Mouse (Mus musculus): Measurements from ENCODE around the gene Gnai2.

The Gnai2 gene

GRCm38 (mm10) chr9:107607653-107608245 is 27.4 kb downstream of the Gnai2 start:
- peak; percentile 54 for DNase-seq

DNA sequence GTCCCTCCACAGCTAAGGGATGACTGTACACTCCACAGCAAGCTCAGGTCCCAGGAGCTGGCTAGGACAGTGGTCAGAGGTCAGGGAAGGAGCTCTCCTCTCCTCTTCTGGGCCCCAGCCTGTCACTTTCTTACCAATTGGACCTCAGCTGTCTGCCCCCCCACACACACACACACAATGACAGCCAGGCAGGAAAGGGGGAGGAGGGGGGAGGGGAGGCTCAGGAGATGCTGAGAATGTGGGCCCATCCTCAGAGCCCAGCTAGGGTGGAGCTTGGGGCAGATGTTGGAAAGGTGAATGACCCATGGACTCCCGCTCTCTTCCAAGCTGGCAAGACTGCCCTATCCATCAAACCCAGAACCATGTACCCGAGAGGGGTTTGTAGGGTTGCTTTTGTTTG is 28.1 kb downstream of the Gnai2 start:
- DNase-seq: peak; percentile 55

- DNase-seq: peak; percentile 80
Observed at GRCm38 (mm10) chr9:107606591-107606990, 28.6 kb downstream of the Gnai2 start.

GRCm38 (mm10) chr9:107605041-107605661 is 30.0 kb downstream of the Gnai2 start:
- peak; percentile 74 for DNase-seq

GRCm38 (mm10) chr9:107603251-107603650 is 31.9 kb downstream of the Gnai2 start:
- DNase-seq: no peak

- peak; percentile 97 for DNase-seq
Observed at GRCm38 (mm10) chr9:107602068-107602648, 33.0 kb downstream of the Gnai2 start.

DNA sequence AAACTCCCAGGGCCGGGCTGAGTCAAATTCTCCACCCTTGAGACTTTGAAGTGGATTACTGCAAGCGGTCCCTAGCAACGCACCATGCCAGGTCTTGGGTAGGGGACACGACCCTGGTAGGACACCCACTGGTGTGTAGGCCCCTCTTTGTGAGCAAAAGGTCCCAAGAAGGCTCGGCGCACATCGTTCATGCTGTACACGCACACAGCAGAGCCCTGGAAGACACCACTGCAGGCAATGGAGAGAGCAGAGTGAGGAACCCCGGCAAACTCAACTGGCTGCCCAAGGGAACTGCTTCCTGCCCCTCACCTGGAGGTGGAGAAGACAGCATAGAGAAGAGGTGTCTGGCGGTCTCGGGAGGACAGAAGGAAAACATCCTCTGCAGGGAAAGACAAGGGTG is 33.9 kb downstream of the Gnai2 start:
- DNase-seq: no peak

- DNase-seq: peak; percentile 47
Observed at GRCm38 (mm10) chr9:107600745-107601144, 34.4 kb downstream of the Gnai2 start.

DNA sequence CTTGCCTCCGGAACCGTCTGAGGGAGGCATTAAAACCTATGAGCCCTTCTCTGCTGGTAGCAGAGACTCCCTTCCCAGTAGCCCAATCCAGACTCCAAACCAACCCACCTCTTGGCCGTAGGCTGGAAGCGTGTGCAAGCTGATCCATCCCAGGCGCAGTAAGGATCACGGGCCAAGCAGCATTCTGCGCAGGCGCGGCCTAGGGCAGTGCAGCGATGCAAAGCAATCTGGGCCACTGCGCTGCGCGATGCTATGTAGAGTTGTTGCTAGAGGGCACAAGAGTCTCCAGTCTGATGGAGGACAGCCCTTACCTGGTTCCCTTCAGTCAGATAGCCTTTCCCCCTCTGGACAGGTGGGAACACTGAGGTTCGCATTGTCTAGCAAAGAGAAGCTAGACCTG is 35.3 kb downstream of the Gnai2 start:
- DNase-seq: peak; percentile 63

DNA sequence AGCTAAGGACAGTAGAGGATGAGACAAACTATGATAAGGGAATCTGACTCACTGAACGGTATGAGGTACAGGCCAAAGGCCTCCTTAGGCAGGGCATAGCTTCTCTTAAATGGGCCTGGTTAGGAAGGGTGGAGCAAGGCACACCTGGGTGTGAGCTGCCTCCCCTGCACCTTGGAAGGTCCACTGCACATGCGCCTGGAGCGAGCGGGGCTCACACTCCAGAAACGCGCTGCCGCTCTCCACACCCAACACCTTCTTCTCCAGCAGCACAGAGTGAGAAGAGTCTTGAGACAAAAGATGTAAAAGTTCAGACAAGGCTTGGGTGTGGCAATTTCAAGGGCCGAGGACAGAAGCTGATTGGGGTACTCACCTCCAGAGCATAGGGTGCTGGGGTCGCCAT is 35.7 kb downstream of the Gnai2 start:
- no peak for DNase-seq

GRCm38 (mm10) chr9:107598385-107598784 is 36.8 kb downstream of the Gnai2 start:
- DNase-seq: no peak

- peak; percentile 41 for DNase-seq
Observed at GRCm38 (mm10) chr9:107596619-107597569, 38.3 kb downstream of the Gnai2 start.

DNA sequence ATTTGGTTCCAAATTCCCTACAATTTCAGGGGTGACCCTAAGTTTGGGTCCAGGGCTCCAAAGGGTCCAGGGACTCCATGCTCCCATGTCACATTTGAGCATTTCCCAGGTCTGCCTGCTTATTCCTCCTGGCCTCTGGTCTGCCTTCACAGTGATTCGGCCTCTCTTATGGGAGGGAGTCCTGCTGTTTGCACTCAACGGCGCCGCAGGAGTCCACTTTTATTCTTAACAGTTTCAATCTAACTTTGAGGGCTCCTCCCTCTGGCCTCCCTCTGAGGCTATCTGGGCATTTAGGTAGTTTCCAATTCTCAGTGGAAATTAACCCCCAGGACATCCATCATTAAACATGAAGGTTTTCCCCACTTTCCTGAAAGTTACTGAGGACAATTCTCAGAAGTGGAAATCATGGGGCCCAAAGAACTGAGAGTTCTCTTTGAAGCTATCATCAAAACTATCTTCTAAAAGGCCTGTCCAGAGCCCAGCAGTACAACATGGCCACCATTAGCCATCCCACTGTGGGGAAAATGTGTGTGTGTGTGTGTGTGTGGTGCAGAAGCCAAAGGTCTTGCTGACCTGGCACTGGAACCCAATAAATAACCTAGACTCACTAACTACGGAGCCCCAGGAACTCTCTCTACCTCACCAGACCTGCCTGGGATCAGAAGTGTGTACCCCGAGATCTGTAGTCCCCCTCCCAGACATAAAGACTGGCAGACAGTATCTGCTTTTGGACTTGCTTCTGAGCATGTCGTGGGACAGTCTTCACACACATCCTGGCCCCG is 40.7 kb downstream of the Gnai2 start:
- no peak for DNase-seq

DNA sequence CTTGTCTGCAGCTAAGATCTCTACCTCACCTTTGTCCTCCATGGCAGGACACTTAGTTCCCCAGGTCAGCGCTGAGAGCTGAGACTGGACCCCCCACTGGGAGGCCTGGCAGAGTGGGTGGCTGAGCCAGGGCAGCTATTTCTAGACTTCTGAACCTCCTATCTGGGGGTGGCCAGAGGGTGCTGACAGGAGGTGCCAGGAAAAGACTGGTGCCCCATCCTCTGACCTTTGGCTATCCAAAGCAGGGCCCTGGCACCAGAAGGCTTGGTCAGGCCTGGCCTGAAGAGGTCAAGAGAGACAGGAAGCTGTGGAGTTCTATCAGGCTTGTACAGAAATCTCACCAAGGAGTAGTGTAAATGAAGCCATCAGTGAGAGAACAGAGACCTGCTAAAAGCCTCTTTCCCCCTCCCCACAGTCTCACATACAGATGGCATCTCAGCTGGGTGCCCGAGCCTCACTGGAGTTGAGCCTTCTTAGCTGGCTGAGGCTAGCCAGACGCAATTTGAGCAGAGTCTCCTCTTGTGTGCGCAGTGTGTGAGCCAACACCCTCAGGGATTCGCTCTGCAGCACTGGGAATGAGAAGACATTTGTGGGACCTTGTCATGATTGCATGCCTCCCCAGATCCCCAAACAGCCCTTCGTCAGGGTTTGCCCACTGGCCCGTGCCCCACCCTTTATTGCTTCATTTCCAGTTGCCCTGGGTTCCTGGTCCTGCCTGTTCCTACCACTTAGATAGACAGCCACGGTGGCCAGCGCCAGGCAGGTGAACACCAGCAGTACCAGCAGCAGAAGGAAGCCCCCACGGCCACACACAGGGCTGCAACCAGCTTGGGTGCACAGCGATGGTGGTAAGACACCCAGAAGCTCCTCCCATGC is 41.8 kb downstream of the Gnai2 start:
- no peak for DNase-seq

DNA sequence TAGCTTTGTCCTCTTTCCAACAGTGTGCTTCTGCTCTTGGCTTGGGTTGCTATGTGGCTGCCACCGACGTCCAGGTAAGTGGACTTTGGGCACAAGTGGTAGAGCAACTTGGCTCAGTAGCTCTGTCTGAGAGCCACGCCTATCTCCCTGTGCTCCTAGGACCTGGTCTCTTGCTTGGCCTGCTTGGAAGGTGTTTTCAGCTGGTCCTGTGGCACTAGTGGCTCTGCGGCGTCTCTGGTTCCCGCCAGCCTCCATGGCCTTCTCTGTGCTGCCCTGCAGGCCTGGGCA is 44.5 kb downstream of the Gnai2 start:
- no peak for DNase-seq

DNA sequence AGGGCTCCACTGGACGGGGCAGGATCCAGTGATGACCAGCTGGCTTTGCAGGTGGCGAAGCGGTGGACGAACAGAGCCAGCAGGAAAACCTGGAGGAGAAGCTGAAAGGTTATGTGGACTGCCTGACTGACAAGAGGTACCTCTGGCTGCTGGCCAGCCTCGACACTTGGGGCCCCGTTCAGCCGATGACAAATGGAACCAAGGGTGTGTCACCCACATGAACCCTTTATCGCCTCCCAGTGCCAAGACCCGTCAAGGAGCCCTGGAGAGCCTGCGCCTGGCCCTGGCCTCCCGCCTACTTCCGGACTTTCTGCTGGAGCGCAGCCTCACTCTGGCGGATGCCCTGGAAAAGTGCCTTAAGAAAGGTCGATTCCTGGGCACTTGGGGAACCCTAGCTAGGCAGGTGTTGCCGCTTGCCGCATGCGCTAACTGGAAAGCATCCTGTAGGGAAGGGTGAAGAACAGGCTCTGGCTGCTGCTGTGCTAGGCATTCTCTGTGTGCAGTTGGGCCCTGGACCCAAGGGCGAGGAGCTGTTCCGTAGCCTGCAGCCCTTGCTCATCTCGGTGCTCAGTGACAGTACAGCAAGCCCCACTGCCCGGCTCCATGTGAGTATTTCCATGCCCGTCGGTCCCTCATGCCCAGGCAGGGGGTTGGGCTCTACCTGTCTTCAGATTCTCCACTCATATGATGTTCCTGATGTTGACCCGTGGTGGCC is 45.0 kb downstream of the Gnai2 start:
- DNase-seq: peak; percentile 55

DNA sequence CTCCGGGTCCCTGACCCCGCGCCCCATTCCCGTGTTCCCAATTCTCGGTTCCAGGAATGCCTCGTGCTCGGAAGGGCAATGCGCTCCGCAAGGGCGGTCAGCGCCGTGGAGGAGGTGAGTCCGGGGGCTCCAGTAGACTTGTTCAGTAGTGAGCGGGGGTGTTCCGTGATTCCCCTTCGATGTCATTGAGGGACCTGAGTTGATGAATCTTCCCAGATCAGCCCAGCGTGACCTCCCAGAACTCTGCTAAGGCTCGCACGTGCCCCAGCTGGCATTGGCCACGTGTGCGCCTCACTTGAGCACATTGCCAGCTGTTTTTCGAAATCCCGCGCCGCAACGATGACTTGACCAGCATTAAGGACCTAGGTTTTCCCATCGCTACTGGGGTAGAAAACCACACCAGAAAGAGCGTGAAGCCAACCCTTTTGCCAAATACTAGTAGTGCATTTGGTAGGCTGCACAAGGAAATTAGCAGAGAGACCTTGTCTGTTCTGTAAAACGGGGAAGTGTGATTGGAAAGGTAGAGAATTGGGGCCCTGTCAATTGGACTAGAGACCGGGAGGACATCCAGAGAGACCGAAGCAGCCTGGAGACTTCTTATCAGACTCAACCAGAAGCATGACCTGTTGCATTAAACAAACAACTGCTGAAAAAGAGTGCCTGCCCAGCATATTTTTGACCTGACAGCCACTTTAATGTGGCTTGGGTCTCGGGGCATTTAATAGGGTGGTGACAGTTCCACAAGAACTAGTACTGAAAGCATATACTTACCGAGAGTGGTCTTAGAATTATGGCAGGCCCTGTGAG is 47.1 kb downstream of the Gnai2 start:
- DNase-seq: peak; percentile 71

DNA sequence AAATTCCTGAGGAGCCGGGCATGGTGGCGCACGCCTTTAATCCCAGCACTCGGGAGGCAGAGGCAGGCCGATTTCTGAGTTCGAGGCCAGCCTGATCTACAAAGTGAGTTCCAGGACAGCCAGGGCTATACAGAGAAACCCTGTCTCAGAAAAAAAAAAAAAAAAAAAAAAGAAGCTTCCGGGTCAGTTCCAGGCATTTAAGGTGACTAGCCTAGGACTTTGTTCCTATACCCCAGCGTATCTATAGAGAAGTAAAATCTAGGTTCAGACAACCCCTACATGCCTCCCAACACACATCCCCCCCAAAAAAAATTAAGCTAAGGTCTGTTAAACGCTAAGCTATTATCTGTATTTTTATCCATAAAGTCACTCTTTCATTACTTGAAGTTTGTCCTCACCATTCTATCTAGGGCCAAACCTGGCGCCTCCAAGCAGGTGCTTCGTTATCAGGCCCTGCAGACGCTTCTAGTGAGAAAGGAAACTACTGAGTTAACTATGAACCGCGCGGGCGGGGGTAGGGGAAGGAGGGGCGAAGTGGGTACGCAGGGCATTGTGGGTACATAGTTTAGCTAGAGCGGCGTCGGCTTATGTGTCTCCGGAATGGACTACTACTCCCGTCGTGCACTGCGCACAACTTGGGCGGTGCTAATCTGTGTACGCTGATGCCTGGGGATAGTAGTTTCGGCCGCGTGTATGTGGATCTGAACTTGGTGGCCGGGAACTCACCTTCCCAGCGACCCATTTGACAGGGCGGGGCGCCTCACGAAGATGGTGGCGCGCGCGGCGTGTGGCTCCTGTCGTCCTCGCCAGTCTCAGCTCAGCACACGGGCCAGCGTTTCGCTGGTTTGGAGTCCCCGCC is 48.0 kb downstream of the Gnai2 start, which contains the start of gene Ifrd2:
Gene Ifrd2, plus strand, starts transcription at position 669 of the 859 bp plus-strand sequence.
- DNase-seq: peak; percentile 98

DNA sequence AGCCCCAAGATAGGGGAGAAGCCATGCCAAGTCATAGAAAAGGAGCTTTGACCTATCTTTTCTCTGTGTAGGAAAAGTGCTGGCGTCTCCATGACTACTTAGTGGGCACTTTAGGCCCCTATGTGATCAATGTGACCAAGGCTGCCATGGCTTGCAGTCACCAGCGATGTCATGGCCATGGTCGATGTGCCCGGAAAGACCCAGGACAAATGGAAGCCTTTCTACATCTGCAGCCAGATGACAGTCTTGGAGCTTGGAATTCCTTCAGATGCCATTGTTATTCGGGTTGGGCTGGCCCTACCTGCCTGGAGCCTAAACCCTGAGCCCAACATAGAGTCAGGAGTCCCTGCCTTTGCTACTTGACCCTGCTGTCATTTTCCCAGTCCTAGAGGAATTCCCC is 48.7 kb downstream of the Gnai2 start:
- no peak for DNase-seq

Measured in kidney, postnatal 10 days (tissue).